Mouse (Mus musculus) testis, adult 2 months (tissue): ENCODE results near the gene Cacnb3. TPM values are rescaled to one million over a fixed set of nuclear protein-coding genes. Genes with fewer than 3 reads are reported as not detected.

Experiments
- H3K27ac ChIP-seq: fragments of 200-500 bp; 2 replicates; pipeline ENCODE4 v1.5.1; 2012; ENCODE audit warnings: low read depth, low read length; ENCODE audit not compliant: control insufficient read depth, insufficient read depth
- H3K27me3 ChIP-seq: fragments of 200-500 bp; 2 replicates; pipeline ENCODE4 v1.6.1; 2012; ENCODE audit warnings: mild to moderate bottlenecking, low read length, moderate library complexity; ENCODE audit not compliant: control insufficient read depth, insufficient read depth
- H3K36me3 ChIP-seq: fragments of 200-500 bp; 2 replicates; pipeline ENCODE4 v1.6.1; 2012; ENCODE audit warnings: mild to moderate bottlenecking, low read length; ENCODE audit not compliant: control insufficient read depth, insufficient read depth
- H3K4me1 ChIP-seq: fragments of 200-500 bp; 2 replicates; pipeline ENCODE4 v1.6.1; 2012; ENCODE audit warnings: low read length; ENCODE audit not compliant: control insufficient read depth, insufficient read depth
- H3K4me3 ChIP-seq: fragments of 200-500 bp; 2 replicates; pipeline ENCODE4 v1.5.1; 2012; ENCODE audit warnings: low read depth, mild to moderate bottlenecking, low read length, moderate library complexity, mixed read lengths; ENCODE audit not compliant: control insufficient read depth
- CTCF ChIP-seq: fragments of 200-500 bp; IDR thresholded peaks from 2 replicates; pipeline ENCODE4 v1.5.1; 2012; ENCODE audit warnings: low read depth, mild to moderate bottlenecking, inconsistent platforms, low read length, moderate library complexity; ENCODE audit not compliant: control insufficient read depth, insufficient read depth, insufficient replicate concordance
- POLR2A ChIP-seq: fragments of 200-500 bp; IDR thresholded peaks from 2 replicates; pipeline ENCODE4 v1.6.1; 2012; ENCODE audit warnings: low read depth, mild to moderate bottlenecking, inconsistent platforms, low read length, moderate library complexity; ENCODE audit not compliant: control insufficient read depth
- polyA plus RNA-seq: library from polyadenylated mRNA; depleted of rRNA; stranded (reverse); fragments of >200 nt; gene quantifications from 2 replicates; pipeline ENCODE4 v1.2.3, GENCODE M21; 2012

Gene Cacnb3
- polyA plus RNA-seq, 1 experiment = 3.1 TPM

GRCm38 (mm10) chr15:98629464-98629863 is 1.2 kb upstream of the Cacnb3 start:
- TF ChIP-seq POLR2A (no peak), CTCF (no peak)
- Histone ChIP-seq H3K4me1 (peaks cover 34% of the 10 kb centered on the region), H3K27ac (no peak overlapping the region), H3K27me3 (peaks cover 9% of the 10 kb centered on the region), H3K4me3 (no peak overlapping the region), H3K36me3 (no peaks in the 10 kb centered on the region)

GRCm38 (mm10) chr15:98631493-98631892 is 853 bp downstream of the Cacnb3 start:
- Histone ChIP-seq H3K27me3 (peaks cover 10% of the 10 kb centered on the region), H3K27ac (no peak overlapping the region), H3K4me1 (peaks cover 38% of the 10 kb centered on the region), H3K4me3 (peak overlapping the region; percentile 55), H3K36me3 (no peaks in the 10 kb centered on the region)
- TF ChIP-seq POLR2A (no peak), CTCF (peak; percentile 90)

GRCm38 (mm10) chr15:98632107-98632744 is 1.6 kb downstream of the Cacnb3 start:
- TF ChIP-seq CTCF (no peak), POLR2A (no peak)
- H3K27ac ChIP-seq = no peak overlapping the region
- peaks cover 38% of the 10 kb centered on the region for H3K4me1 ChIP-seq
- peaks cover 10% of the 10 kb centered on the region for H3K27me3 ChIP-seq
- H3K36me3 ChIP-seq = no peaks in the 10 kb centered on the region
- H3K4me3 ChIP-seq = peak overlapping the region; percentile 55; the same call in 1 of the 2 replicates

- Histone ChIP-seq H3K27ac (no peak overlapping the region), H3K36me3 (no peaks in the 10 kb centered on the region), H3K4me1 (peaks cover 38% of the 10 kb centered on the region), H3K4me3 (no peak overlapping the region), H3K27me3 (peaks cover 10% of the 10 kb centered on the region)
- TF ChIP-seq CTCF = no peak
Observed at GRCm38 (mm10) chr15:98632921-98633320, 2.3 kb downstream of the Cacnb3 start.

- Histone ChIP-seq H3K27me3 (peaks cover 10% of the 10 kb centered on the region), H3K4me1 (peaks cover 29% of the 10 kb centered on the region), H3K4me3 (peak overlapping the region; percentile 69), H3K36me3 (no peaks in the 10 kb centered on the region), H3K27ac (no peak overlapping the region)
- TF ChIP-seq POLR2A = no peak
- TF ChIP-seq CTCF = no peak
Observed at GRCm38 (mm10) chr15:98633822-98634470, 3.3 kb downstream of the Cacnb3 start.

GRCm38 (mm10) chr15:98634541-98635081 is 4.0 kb downstream of the Cacnb3 start:
- Histone ChIP-seq H3K36me3 (no peaks in the 10 kb centered on the region), H3K27ac (no peak overlapping the region), H3K4me3 (peak overlapping the region; percentile 69), H3K4me1 (peaks cover 29% of the 10 kb centered on the region), H3K27me3 (peaks cover 10% of the 10 kb centered on the region)
- TF ChIP-seq POLR2A (no peak), CTCF (no peak)

GRCm38 (mm10) chr15:98635291-98635841 is 4.7 kb downstream of the Cacnb3 start:
- H3K4me1 ChIP-seq = peaks cover 29% of the 10 kb centered on the region
- H3K27me3 ChIP-seq = peaks cover 10% of the 10 kb centered on the region
- TF ChIP-seq CTCF (no peak), POLR2A (no peak)

More at GRCm38 (mm10) chr15:98635291-98635841, 4.7 kb downstream of the Cacnb3 start:
- Histone ChIP-seq H3K36me3 (no peaks in the 10 kb centered on the region), H3K27ac (no peak overlapping the region), H3K4me3 (no peak overlapping the region)
